Mouse (Mus musculus): ENCODE results near the gene Rln3.

Gene Rln3

GRCm38 (mm10) chr8:84044900-84045299, at the start of gene Rln3:
Gene Rln3, minus strand, starts transcription at chr8:84045000.
- no peak for DNase-seq (ENCODE audit: low read depth, low spot score)

- DNase-seq (ENCODE audit: low read depth, low spot score): no peak
These were observed 45.8 kb upstream of the Rln3 start for GRCm38 (mm10) chr8:84090585-84090984.

GRCm38 (mm10) chr8:84089277-84089676, 44.5 kb upstream of the Rln3 start:
- DNase-seq (ENCODE audit: low read depth, low spot score): no peak

GRCm38 (mm10) chr8:84087821-84088220, 43.0 kb upstream of the Rln3 start:
- no peak for DNase-seq (ENCODE audit: low read depth, low spot score)

GRCm38 (mm10) chr8:84087156-84087555, 42.4 kb upstream of the Rln3 start:
- no peak for DNase-seq (ENCODE audit: low read depth, low spot score)

GRCm38 (mm10) chr8:84084341-84085115, 39.7 kb upstream of the Rln3 start:
- DNase-seq (ENCODE audit: low read depth, low spot score): no peak

GRCm38 (mm10) chr8:84083829-84084241, 39.0 kb upstream of the Rln3 start:
- no peak for DNase-seq (ENCODE audit: low read depth, low spot score)

GRCm38 (mm10) chr8:84079206-84079605, 34.4 kb upstream of the Rln3 start:
- no peak for DNase-seq (ENCODE audit: low read depth, low spot score)

GRCm38 (mm10) chr8:84076849-84077248, 32.0 kb upstream of the Rln3 start:
- DNase-seq (ENCODE audit: low read depth, low spot score): no peak

- no peak for DNase-seq (ENCODE audit: low read depth, low spot score)
These were observed 31.6 kb upstream of the Rln3 start for GRCm38 (mm10) chr8:84076412-84076811.

- peak; percentile 64 for DNase-seq (ENCODE audit: low read depth, low spot score)
These were observed 28.6 kb upstream of the Rln3 start for GRCm38 (mm10) chr8:84073230-84073976.

GRCm38 (mm10) chr8:84072321-84072720, 27.5 kb upstream of the Rln3 start:
- DNase-seq (ENCODE audit: low read depth, low spot score): no peak

- no peak for DNase-seq (ENCODE audit: low read depth, low spot score)
These were observed 27.1 kb upstream of the Rln3 start for GRCm38 (mm10) chr8:84071921-84072320.

- DNase-seq (ENCODE audit: low read depth, low spot score): peak; percentile 85
These were observed 25.9 kb upstream of the Rln3 start for GRCm38 (mm10) chr8:84070667-84071066.

- DNase-seq (ENCODE audit: low read depth, low spot score): no peak
These were observed 25.4 kb upstream of the Rln3 start for GRCm38 (mm10) chr8:84070241-84070640.

GRCm38 (mm10) chr8:84069750-84070149, 24.9 kb upstream of the Rln3 start:
- DNase-seq (ENCODE audit: low read depth, low spot score): no peak

GRCm38 (mm10) chr8:84069169-84069568, 24.4 kb upstream of the Rln3 start:
- no peak for DNase-seq (ENCODE audit: low read depth, low spot score)

GRCm38 (mm10) chr8:84068316-84069035, 23.7 kb upstream of the Rln3 start:
- DNase-seq (ENCODE audit: low read depth, low spot score): no peak

GRCm38 (mm10) chr8:84067911-84068310, 23.1 kb upstream of the Rln3 start:
- DNase-seq (ENCODE audit: low read depth, low spot score): no peak

GRCm38 (mm10) chr8:84067047-84067573, 22.3 kb upstream of the Rln3 start:
- DNase-seq (ENCODE audit: low read depth, low spot score): peak; percentile 62

- peak; percentile 100 for DNase-seq (ENCODE audit: low read depth, low spot score)
These were observed 21.6 kb upstream of the Rln3 start, which contains the start of gene Rfx1 for GRCm38 (mm10) chr8:84066291-84066930. Gene Rfx1, plus strand, starts transcription at chr8:84066834.
